24 mouse cellular contexts compared by ENCODE assay signal in genomic region chr5:102009606-102010005, GRCm38 (mm10).
A peak's percentile ranks its signal among the peaks of the same experiment; 100 is the strongest.
DNase-seq lines count a peak whose midpoint lies in the region; ATAC-seq and TF ChIP-seq lines count a peak whose summit lies in the region.
"Had no signal": no experiment of that assay in that cellular context is flagged by ENCODE, and none has a peak within 500 bp of the region (broad histone marks: within the 10 kb centered on the region; RNA-seq: fewer than 3 reads in every experiment).

No protein-coding gene starts in this region.

- no peak for TF ChIP-seq CTCF in liver, postnatal 0 days (IDR thresholded peaks at IDR 0.05; ENCODE audit: low read depth)

- ATAC-seq in liver, embryonic 15.5 days (ENCODE audit: insufficient read depth): no peak
- ATAC-seq in liver, embryonic 11.5 days (replicated peaks; ENCODE audit: low FRiP score): no peak
- peak; percentile 77 for ATAC-seq in liver, postnatal 0 days
- ATAC-seq: activated CD4-positive, CD25-positive, alpha-beta regulatory T cell, adult 4 months; CD4-positive, CD25-positive, alpha-beta regulatory T cell, adult 4 months; forebrain, embryonic 13.5 days; Patski had no signal

- peak; percentile 59 for DNase-seq in heart, adult 11 months
- DNase-seq in heart, postnatal 36 days: no peak
- DNase-seq in kidney, adult 9 months: peak; percentile 38
- DNase-seq in kidney, postnatal 4 days: no peak
- no peak for DNase-seq in liver, embryonic 11.5 days (ENCODE audit: low spot score)
- no peak for DNase-seq in liver, postnatal 0 days
- DNase-seq: adrenal gland, adult 8-10 months; adrenal gland, postnatal 14 days; adrenal gland, postnatal 36 days; B cell, adult 2 months; cerebellum, adult 11-12 months; cerebellum, adult 2 months; cerebellum, adult 9-10 months; cerebellum, postnatal 10 days; cerebellum, postnatal 25 days had no signal

- H3K27me3 ChIP-seq in liver, embryonic 15.5 days: no peaks in the 10 kb centered on the region
- H3K27me3 ChIP-seq in liver, embryonic 11.5 days (replicated peaks; ENCODE audit: control insufficient read depth, insufficient read depth, low read length): no peaks in the 10 kb centered on the region
- H3K27me3 ChIP-seq in liver, postnatal 0 days (ENCODE audit: insufficient read depth, low read length): no peaks in the 10 kb centered on the region
- H3K27me3 ChIP-seq: CH12.LX; embryonic facial prominence, embryonic 12.5 days; forebrain, embryonic 13.5 days; Patski had no signal

- H3K9ac ChIP-seq in liver, embryonic 15.5 days: no peak overlapping the region
- no peak overlapping the region for H3K9ac ChIP-seq in liver, embryonic 11.5 days (ENCODE audit: low read depth, low read length)
- H3K9ac ChIP-seq in liver, postnatal 0 days (replicated peaks): no peak overlapping the region
- H3K9ac ChIP-seq: embryonic facial prominence, embryonic 12.5 days; forebrain, embryonic 13.5 days had no signal

- TF ChIP-seq EP300 in liver, postnatal 0 days (IDR thresholded peaks at IDR 0.05; ENCODE audit: low read depth): no peak

- peaks cover 16% of the 10 kb centered on the region for H3K4me1 ChIP-seq in liver, embryonic 15.5 days (replicated peaks)
- peaks cover 2% of the 10 kb centered on the region; the same call in 1 of the 2 replicates for H3K4me1 ChIP-seq in liver, embryonic 11.5 days (replicated peaks; ENCODE audit: control insufficient read depth, insufficient read depth, low read length)
- peaks cover 20% of the 10 kb centered on the region for H3K4me1 ChIP-seq in liver, postnatal 0 days (ENCODE audit: insufficient read depth)
- H3K4me1 ChIP-seq: embryonic facial prominence, embryonic 10.5 days; embryonic facial prominence, embryonic 12.5 days had no signal

- 72% methylated on average over 6 of the region's 6 CpGs for WGBS in liver, embryonic 15.5 days (ENCODE audit: insufficient replicate concordance)
- 88% methylated on average over 6 of the region's 6 CpGs for WGBS in liver, embryonic 11.5 days
- WGBS in liver, postnatal 0 days (ENCODE audit: insufficient replicate concordance): 56% methylated on average over 6 of the region's 6 CpGs

- intact Hi-C loops in heart, postnatal 36 days (cut with DNase I): no loop called here

- H3K4me3 ChIP-seq in liver, embryonic 15.5 days (replicated peaks): no peak overlapping the region
- no peak overlapping the region for H3K4me3 ChIP-seq in liver, embryonic 11.5 days (ENCODE audit: low read depth, low read length)
- H3K4me3 ChIP-seq in liver, postnatal 0 days (ENCODE audit: low read depth, low read length): no peak overlapping the region
- H3K4me3 ChIP-seq: embryonic facial prominence, embryonic 10.5 days; embryonic facial prominence, embryonic 12.5 days; forebrain, embryonic 13.5 days had no signal

- no peaks in the 10 kb centered on the region for H3K9me3 ChIP-seq in liver, embryonic 15.5 days (replicated peaks)
- H3K9me3 ChIP-seq in liver, embryonic 11.5 days (ENCODE audit: control insufficient read depth, low read length): no peaks in the 10 kb centered on the region
- H3K9me3 ChIP-seq in liver, postnatal 0 days (ENCODE audit: low read length): peaks cover 6% of the 10 kb centered on the region; the same call in 1 of the 2 replicates
- H3K9me3 ChIP-seq: embryonic facial prominence, embryonic 10.5 days; embryonic facial prominence, embryonic 12.5 days; forebrain, embryonic 13.5 days had no signal

- 0 out of 2 replicates have a peak overlapping the region, but pooled peaks have one; percentile 38 for H3K27ac ChIP-seq in liver, embryonic 15.5 days (replicated peaks)
- H3K27ac ChIP-seq in liver, embryonic 11.5 days (ENCODE audit: low read depth, low read length): no peak overlapping the region
- peak overlapping the region; percentile 67 for H3K27ac ChIP-seq in liver, postnatal 0 days (ENCODE audit: low read depth)
- H3K27ac ChIP-seq: embryonic facial prominence, embryonic 10.5 days; embryonic facial prominence, embryonic 12.5 days; forebrain, embryonic 13.5 days had no signal

- peaks cover 14% of the 10 kb centered on the region for H3K36me3 ChIP-seq in liver, embryonic 15.5 days (replicated peaks)
- no peaks in the 10 kb centered on the region; the same call in 1 of the 2 replicates for H3K36me3 ChIP-seq in liver, embryonic 11.5 days (ENCODE audit: control insufficient read depth, insufficient read depth, low read length)
- H3K36me3 ChIP-seq in liver, postnatal 0 days (replicated peaks; ENCODE audit: insufficient read depth, low read length): peaks cover 4% of the 10 kb centered on the region; the same call in 1 of the 2 replicates
- H3K36me3 ChIP-seq: G1E had no signal

- H3K4me2 ChIP-seq in liver, embryonic 15.5 days: no peak overlapping the region
- H3K4me2 ChIP-seq in liver, embryonic 11.5 days: no peak overlapping the region
- no peak overlapping the region for H3K4me2 ChIP-seq in liver, postnatal 0 days (ENCODE audit: low read depth, low read length)
- H3K4me2 ChIP-seq: embryonic facial prominence, embryonic 12.5 days; forebrain, embryonic 13.5 days had no signal

Comparison
In these comparisons a context has a peak if more than half of its experiments do, and no peak if none do; other contexts are left out.
1. DNase-seq: peak in heart, adult 11 months (single experiment) and kidney, adult 9 months (single experiment); none in heart, postnatal 36 days (0 of 2), kidney, postnatal 4 days (0 of 2), liver, embryonic 11.5 days (single experiment) and liver, postnatal 0 days (single experiment).